Mouse (Mus musculus) midbrain, embryonic 10.5 days (tissue): ENCODE results near the gene Tmem140. TPM values are rescaled to one million over a fixed set of nuclear protein-coding genes. Genes with fewer than 3 reads are reported as not detected.
A peak's percentile ranks its signal among the peaks of the same experiment; 100 is the strongest.

Source experiments
- DNase-seq: peaks from one replicate; pipeline ENCODE4 v3.0.0-alpha.2; 2017; ENCODE audit warnings: low spot score
- H3K27ac ChIP-seq: fragments of 300-500 bp; sonication (generic); replicated peaks from 2 replicates; pipeline ENCODE4 v1.5.1; 2016; ENCODE audit warnings: mild to moderate bottlenecking
- H3K27me3 ChIP-seq: fragments of 300-500 bp; sonication (generic); 2 replicates; pipeline ENCODE4 v1.6.1; 2016; ENCODE audit warnings: low read depth, mild to moderate bottlenecking; ENCODE audit not compliant: poor library complexity, severe bottlenecking
- H3K36me3 ChIP-seq: fragments of 300-500 bp; sonication (generic); 2 replicates; pipeline ENCODE4 v1.6.1; 2016; ENCODE audit warnings: mild to moderate bottlenecking, moderate library complexity
- H3K4me1 ChIP-seq: fragments of 300-500 bp; sonication (generic); 2 replicates; pipeline ENCODE4 v1.6.1; 2016
- H3K4me3 ChIP-seq: fragments of 300-500 bp; sonication (generic); 2 replicates; pipeline ENCODE4 v1.5.1; 2016; ENCODE audit warnings: mild to moderate bottlenecking, moderate library complexity
- H3K9me3 ChIP-seq: fragments of 300-500 bp; sonication (generic); replicated peaks from 2 replicates; pipeline ENCODE4 v1.6.1; 2016; ENCODE audit warnings: mild to moderate bottlenecking
- WGBS: fragments of 180-500 bp; shearing (Covaris S2); methylation state at CpG from one replicate; pipeline ENCODE4 v1.1.7; 2016; 5-methylcytosine and 5-hydroxymethylcytosine counted together
- polyA plus RNA-seq: library from polyadenylated mRNA; unstranded; fragments of >200 nt; fragmentation: Nextera tagmentation; extraction: Ambion mirVana; gene quantifications from 2 replicates; pipeline ENCODE4 v1.2.1, GENCODE M21; 2016

Tmem140 gene
- polyA plus RNA-seq, 1 experiment from 2014 or later: 1.9 TPM

DNA sequence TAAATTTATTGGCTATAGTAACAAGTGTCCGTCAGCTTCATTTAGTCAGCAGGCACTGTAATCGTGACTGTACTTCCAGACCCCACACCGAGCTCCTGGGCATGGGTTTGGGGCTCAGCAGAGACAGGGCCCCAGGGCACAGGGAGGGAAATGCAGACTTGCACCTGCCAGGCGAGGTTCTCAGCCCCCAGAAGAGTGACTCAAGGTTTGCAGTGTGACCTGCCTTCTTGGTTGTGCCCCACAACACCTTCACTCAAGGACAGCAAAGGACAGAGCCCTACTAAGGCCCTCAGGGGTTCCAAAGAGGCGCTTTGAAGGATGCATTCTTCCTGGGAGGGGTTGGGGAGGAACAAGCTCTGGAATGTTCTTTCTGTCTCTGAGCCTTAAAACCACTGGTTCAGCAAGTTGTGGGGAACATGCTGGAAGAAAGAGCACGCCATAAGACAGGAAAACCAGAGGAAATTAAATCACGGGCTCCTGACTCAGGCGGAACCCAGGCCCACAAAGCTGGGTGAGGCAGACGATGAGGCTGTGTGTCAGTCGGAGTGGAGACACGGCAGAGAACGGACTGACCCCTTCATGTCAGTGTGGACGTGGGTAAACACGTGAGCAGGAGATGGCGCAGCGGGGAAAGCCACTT, 16.3 kb downstream of the Tmem140 start:
- Histone ChIP-seq H3K27ac (no peak overlapping the region), H3K4me1 (peaks cover 32% of the 10 kb centered on the region), H3K27me3 (no peaks in the 10 kb centered on the region), H3K36me3 (peaks cover 63% of the 10 kb centered on the region), H3K4me3 (no peak overlapping the region), H3K9me3 (no peaks in the 10 kb centered on the region)
- 87% methylated on average over 16 of the region's 16 CpGs for WGBS
- no peak for DNase-seq

DNA sequence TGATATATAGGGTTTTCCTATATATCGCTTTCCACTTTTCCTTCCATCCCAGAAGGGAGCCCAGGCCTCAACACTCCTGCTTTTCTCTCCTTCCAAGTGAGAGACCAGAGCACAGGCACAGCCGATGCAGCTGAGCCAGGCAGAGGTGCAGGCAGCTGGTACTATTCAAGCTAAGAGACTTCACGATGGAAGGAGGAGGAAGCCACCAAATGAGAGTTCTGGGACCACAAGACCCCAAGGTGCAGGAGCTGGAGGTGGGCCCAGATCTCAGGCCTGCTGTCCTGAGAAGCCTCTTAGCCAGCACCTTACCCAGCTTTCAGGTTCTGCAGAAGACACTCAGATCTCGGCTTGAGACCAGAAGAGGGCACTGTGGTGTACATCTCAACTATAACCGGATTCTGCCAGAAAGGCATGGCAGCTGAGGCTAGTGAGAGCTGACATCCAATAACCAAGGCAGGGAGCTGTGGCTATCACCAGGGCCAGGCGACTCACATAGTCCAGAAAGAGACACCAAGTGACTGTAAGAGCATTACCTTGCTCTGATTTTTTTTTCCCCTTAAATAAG, 17.0 kb downstream of the Tmem140 start:
- no peaks in the 10 kb centered on the region for H3K9me3 ChIP-seq
- H3K27ac ChIP-seq: no peak overlapping the region
- no peak for DNase-seq
- H3K36me3 ChIP-seq: peaks cover 71% of the 10 kb centered on the region
- H3K27me3 ChIP-seq: no peaks in the 10 kb centered on the region
- WGBS: 59% methylated on average over 6 of the region's 6 CpGs
- peaks cover 32% of the 10 kb centered on the region for H3K4me1 ChIP-seq
- H3K4me3 ChIP-seq: no peak overlapping the region

DNA sequence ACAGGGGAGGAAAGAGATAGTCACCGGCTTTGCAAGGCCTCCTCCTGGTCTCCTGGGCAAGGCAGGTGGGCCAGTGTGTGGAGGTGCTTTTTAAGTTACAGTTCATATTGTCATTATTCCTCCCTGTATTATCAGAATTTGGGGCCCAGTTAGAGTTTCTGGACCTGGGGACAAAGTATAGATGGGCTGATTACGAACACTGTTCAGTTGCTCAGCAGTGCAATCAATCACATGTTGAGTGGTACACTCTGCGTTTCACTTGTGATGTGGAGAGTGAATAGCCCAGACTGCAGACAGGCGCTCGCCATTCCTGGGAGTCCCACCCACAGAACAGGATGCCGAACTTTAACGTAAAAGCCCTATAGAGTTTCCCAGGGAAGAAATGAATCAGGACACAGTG, 21.8 kb downstream of the Tmem140 start:
- H3K9me3 ChIP-seq: no peaks in the 10 kb centered on the region
- peaks cover 39% of the 10 kb centered on the region for H3K4me1 ChIP-seq
- H3K27me3 ChIP-seq: peaks cover 12% of the 10 kb centered on the region; the same call in 1 of the 2 replicates
- 91% methylated on average over 7 of the region's 7 CpGs for WGBS
- no peak overlapping the region for H3K4me3 ChIP-seq
- peaks cover 77% of the 10 kb centered on the region for H3K36me3 ChIP-seq
- no peak overlapping the region for H3K27ac ChIP-seq
- no peak for DNase-seq

GRCm38 (mm10) chr6:34887131-34887850, 24.3 kb downstream of the Tmem140 start:
- DNase-seq: peak; percentile 79
- Histone ChIP-seq H3K36me3 (peaks cover 78% of the 10 kb centered on the region), H3K27me3 (peaks cover 12% of the 10 kb centered on the region; the same call in 1 of the 2 replicates), H3K4me1 (peaks cover 39% of the 10 kb centered on the region), H3K9me3 (no peaks in the 10 kb centered on the region), H3K4me3 (no peak overlapping the region), H3K27ac (peak overlapping the region; percentile 76)
- WGBS: 33% methylated on average over 6 of the region's 6 CpGs

- Histone ChIP-seq H3K4me3 (no peak overlapping the region), H3K27me3 (peaks cover 12% of the 10 kb centered on the region; the same call in 1 of the 2 replicates), H3K4me1 (peaks cover 39% of the 10 kb centered on the region), H3K9me3 (no peaks in the 10 kb centered on the region), H3K36me3 (peaks cover 79% of the 10 kb centered on the region), H3K27ac (peak overlapping the region; percentile 76)
- WGBS: 46% methylated on average over 4 of the region's 4 CpGs
- no peak for DNase-seq
These were observed 26.2 kb downstream of the Tmem140 start for GRCm38 (mm10) chr6:34889185-34889584.

GRCm38 (mm10) chr6:34895569-34895968, 32.6 kb downstream of the Tmem140 start:
- no peaks in the 10 kb centered on the region for H3K27me3 ChIP-seq
- H3K4me1 ChIP-seq: peaks cover 15% of the 10 kb centered on the region
- peak overlapping the region; percentile 71; the same call in 1 of the 2 replicates for H3K27ac ChIP-seq
- H3K9me3 ChIP-seq: no peaks in the 10 kb centered on the region
- 84% methylated on average over 7 of the region's 7 CpGs for WGBS
- DNase-seq: no peak
- no peak overlapping the region for H3K4me3 ChIP-seq
- peaks cover 92% of the 10 kb centered on the region for H3K36me3 ChIP-seq

DNA sequence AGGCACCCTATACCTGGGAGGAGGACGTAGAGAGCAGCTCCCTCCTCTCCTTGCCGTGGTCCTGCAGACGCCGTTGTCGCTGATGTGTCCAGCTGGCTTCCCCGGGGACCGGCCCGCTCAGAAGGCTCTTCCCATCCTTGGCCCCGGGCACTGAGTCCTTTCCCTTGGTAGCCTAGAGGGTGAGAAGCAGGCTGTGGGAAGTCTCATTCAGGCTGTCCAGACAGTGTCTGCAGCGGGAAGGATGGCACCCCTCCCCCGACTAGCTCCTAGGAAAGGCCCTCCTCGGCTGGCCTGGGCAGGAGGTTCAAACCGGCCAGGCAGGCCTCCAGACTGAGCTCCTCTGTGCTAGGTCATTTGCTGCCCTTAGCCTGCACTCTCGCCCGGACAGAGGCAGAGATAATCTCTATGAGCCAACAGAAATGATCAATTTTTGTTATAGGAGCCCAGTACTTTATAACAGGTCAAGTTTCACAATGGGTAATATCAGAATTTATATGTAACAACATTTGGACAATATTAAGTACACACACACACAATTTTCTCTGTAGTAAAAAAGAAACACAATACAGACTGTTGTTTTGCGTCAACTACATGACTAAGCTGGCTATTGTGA, 33.3 kb downstream of the Tmem140 start:
- no peak for DNase-seq
- peaks cover 92% of the 10 kb centered on the region for H3K36me3 ChIP-seq
- peak overlapping the region; percentile 71 for H3K27ac ChIP-seq
- H3K27me3 ChIP-seq: no peaks in the 10 kb centered on the region
- no peaks in the 10 kb centered on the region for H3K9me3 ChIP-seq
- WGBS: 54% methylated on average over 16 of the region's 16 CpGs
- H3K4me1 ChIP-seq: peaks cover 15% of the 10 kb centered on the region
- H3K4me3 ChIP-seq: no peak overlapping the region

- no peak overlapping the region for H3K27ac ChIP-seq
- DNase-seq: no peak
- no peaks in the 10 kb centered on the region for H3K9me3 ChIP-seq
- 93% methylated on average over 2 of the region's 2 CpGs for WGBS
- H3K4me1 ChIP-seq: peaks cover 28% of the 10 kb centered on the region
- H3K36me3 ChIP-seq: peaks cover 92% of the 10 kb centered on the region
- H3K4me3 ChIP-seq: no peak overlapping the region
- no peaks in the 10 kb centered on the region for H3K27me3 ChIP-seq
These were observed 36.2 kb downstream of the Tmem140 start for GRCm38 (mm10) chr6:34899127-34899526.

DNA sequence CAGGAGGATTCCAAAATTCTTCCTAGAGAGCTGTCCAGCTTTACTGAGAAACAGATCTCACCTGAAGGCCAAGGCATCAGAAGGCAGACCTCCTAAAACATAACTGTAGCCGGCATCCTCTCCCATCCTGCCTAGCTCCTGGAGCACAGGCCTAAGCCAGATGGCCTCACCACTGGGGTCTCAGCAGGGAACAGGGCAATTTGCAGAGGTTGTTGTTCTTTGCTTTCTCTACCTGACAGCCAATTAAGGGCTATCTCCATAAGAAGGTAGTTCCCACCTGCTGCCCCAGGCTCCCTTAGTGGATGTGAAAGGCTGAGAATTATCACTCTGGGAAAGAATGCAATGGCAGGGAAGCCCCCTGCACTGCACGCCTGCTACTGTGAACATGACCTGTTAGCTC, 38.0 kb downstream of the Tmem140 start:
- H3K4me3 ChIP-seq: no peak overlapping the region
- WGBS: 83% methylated on average over 2 of the region's 2 CpGs
- H3K4me1 ChIP-seq: peaks cover 24% of the 10 kb centered on the region
- peaks cover 92% of the 10 kb centered on the region for H3K36me3 ChIP-seq
- no peaks in the 10 kb centered on the region for H3K27me3 ChIP-seq
- H3K9me3 ChIP-seq: no peaks in the 10 kb centered on the region
- no peak for DNase-seq
- H3K27ac ChIP-seq: no peak overlapping the region

- H3K27me3 ChIP-seq: no peaks in the 10 kb centered on the region
- DNase-seq: no peak
- 75% methylated on average over 9 of the region's 9 CpGs for WGBS
- H3K9me3 ChIP-seq: no peaks in the 10 kb centered on the region
- H3K4me3 ChIP-seq: no peak overlapping the region
- H3K36me3 ChIP-seq: peaks cover 95% of the 10 kb centered on the region
- peaks cover 16% of the 10 kb centered on the region for H3K4me1 ChIP-seq
- no peak overlapping the region for H3K27ac ChIP-seq
These were observed 39.0 kb downstream of the Tmem140 start for GRCm38 (mm10) chr6:34901911-34902444.

DNA sequence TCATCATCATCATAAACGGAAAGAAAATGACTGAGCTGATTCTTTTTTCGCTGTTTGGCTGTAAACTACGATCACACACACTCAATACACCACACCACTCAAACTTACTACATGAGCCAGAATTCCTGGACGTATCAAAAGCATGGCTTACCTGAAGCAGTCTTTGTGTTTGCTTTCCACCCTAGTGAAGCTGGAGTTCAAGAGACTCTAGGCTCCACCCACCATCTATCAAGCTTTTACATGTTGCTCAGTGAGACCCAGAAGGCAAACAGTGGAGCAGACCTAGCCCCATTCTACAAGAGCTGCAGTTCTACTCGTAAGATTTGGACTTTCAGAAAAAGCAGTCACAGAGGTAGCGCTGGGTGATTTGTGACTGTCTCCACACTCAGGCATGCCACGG, 39.6 kb downstream of the Tmem140 start:
- Histone ChIP-seq H3K27me3 (no peaks in the 10 kb centered on the region), H3K36me3 (peaks cover 97% of the 10 kb centered on the region), H3K4me1 (peaks cover 15% of the 10 kb centered on the region), H3K27ac (no peak overlapping the region), H3K4me3 (no peak overlapping the region), H3K9me3 (no peaks in the 10 kb centered on the region)
- DNase-seq: no peak
- WGBS: 93% methylated on average over 7 of the region's 7 CpGs

DNA sequence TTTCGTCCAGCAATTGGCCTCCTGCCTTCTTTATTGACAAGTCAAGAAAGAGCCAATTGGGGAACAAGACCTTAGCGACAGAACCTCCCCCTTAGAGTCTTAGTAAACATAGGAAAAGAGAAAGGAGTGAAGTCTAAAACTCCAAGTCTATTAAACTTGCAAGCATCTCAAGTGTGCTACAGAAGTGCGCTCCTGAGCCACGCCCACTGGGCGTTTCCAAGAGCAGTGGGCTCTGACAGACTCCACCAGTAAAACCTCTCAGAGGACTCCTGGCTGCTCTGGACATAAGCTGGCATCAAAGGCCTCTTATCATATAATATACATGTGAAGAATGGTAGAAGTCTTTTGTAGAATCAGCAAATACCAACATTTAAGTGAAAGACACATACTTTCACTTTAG, 40.5 kb downstream of the Tmem140 start:
- Histone ChIP-seq H3K27ac (no peak overlapping the region), H3K4me3 (no peak overlapping the region), H3K27me3 (no peaks in the 10 kb centered on the region), H3K36me3 (peaks cover 95% of the 10 kb centered on the region), H3K9me3 (no peaks in the 10 kb centered on the region), H3K4me1 (peaks cover 15% of the 10 kb centered on the region)
- no peak for DNase-seq
- 84% methylated on average over 5 of the region's 5 CpGs for WGBS
